Mouse (Mus musculus) limb, embryonic 15.5 days (tissue): ENCODE measurements around the gene Mllt3. TPM values are rescaled to one million over a fixed set of nuclear protein-coding genes. Genes with fewer than 3 reads are reported as not detected.

Source experiments
- ATAC-seq: fragments of 200-750 bp; cut with Nextera tagmentation; 2 replicates; pipeline ENCODE4 v1.8.0; 2017; ENCODE audit warnings: low read depth, moderate TSS enrichment; ENCODE audit not compliant: insufficient number of reproducible peaks, low FRiP score, low TSS enrichment
- H3K27ac ChIP-seq: fragments of 300-500 bp; sonication (generic); 2 replicates; pipeline ENCODE4 v1.5.1; 2015; ENCODE audit warnings: moderate library complexity, mild to moderate bottlenecking, inconsistent platforms
- H3K27me3 ChIP-seq: fragments of 300-500 bp; sonication (generic); 2 replicates; pipeline ENCODE4 v1.6.1; 2015; ENCODE audit warnings: inconsistent platforms
- H3K36me3 ChIP-seq: fragments of 300-500 bp; sonication (generic); 2 replicates; pipeline ENCODE4 v1.6.1; 2015; ENCODE audit warnings: inconsistent platforms
- H3K4me1 ChIP-seq: fragments of 300-500 bp; sonication (generic); 2 replicates; pipeline ENCODE4 v1.6.1; 2015; ENCODE audit warnings: inconsistent platforms
- H3K4me2 ChIP-seq: fragments of 300-500 bp; sonication (generic); 2 replicates; pipeline ENCODE4 v1.6.1; 2015; ENCODE audit warnings: mild to moderate bottlenecking, inconsistent platforms
- H3K4me3 ChIP-seq: fragments of 300-500 bp; sonication (generic); 2 replicates; pipeline ENCODE4 v1.5.1; 2015; ENCODE audit warnings: mild to moderate bottlenecking, inconsistent platforms
- H3K9ac ChIP-seq: fragments of 300-500 bp; sonication (generic); 2 replicates; pipeline ENCODE4 v1.6.1; 2015; ENCODE audit warnings: inconsistent platforms
- H3K9me3 ChIP-seq: fragments of 300-500 bp; sonication (generic); 2 replicates; pipeline ENCODE4 v1.6.1; 2016; ENCODE audit warnings: inconsistent platforms
- WGBS: fragments of 180-500 bp; shearing (Covaris S2); methylation state at CpG from one replicate; pipeline ENCODE4 v1.1.7; 2015; 5-methylcytosine and 5-hydroxymethylcytosine counted together
- polyA plus RNA-seq: library from polyadenylated mRNA; unstranded; fragments of >200 nt; fragmentation: Nextera tagmentation; extraction: Ambion mirVana; gene quantifications from 2 replicates; pipeline ENCODE4 v1.2.1, GENCODE M21; 2015

Gene Mllt3
- polyA plus RNA-seq, 1 experiment from 2014 or later: 42.0 TPM

DNA sequence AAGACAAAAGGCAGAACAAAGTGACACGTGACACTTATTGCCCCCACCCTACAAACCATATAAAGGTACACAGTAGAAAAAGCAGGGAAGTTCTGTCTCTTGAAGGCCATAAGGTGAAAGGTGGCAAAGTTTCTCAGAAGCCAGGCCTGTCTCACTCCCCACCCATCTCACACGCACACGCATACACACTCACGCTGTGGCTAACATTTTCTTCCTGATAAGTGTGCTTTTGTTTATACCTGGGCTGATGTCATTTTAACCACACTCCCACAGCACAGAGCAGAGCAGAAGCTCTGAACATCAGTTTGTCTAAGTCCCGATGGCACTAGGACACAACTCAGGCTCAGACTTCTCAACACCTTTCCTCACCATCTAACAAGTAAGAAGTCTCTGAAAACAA is 196.9 kb downstream of the Mllt3 start:
- H3K27me3 ChIP-seq: no peaks in the 10 kb centered on the region
- H3K36me3 ChIP-seq: no peaks in the 10 kb centered on the region
- no peak overlapping the region for H3K4me2 ChIP-seq
- ATAC-seq: no peak
- 75% methylated on average over 5 of the region's 5 CpGs for WGBS
- peaks cover 6% of the 10 kb centered on the region; the same call in 1 of the 2 replicates for H3K4me1 ChIP-seq
- no peak overlapping the region for H3K4me3 ChIP-seq
- H3K9me3 ChIP-seq: no peaks in the 10 kb centered on the region
- no peak overlapping the region for H3K27ac ChIP-seq
- no peak overlapping the region for H3K9ac ChIP-seq

DNA sequence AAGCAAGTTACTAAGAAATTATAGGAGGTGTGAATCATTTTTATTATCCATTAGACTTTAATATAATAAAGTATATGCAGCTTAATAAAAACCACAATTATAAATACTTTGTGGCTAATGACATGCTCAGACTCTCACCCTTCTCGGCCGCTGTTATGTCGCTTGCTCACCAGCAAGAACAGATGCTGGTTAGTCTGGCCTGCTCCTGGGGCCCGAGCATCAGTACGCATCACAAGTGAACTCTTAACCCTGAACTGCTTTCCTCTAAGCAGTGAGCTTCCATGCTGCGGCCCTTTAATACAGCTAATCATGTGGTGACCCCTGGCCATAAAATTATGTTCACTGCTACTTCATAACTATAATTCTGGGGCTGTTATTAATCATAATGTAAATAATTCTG is 198.0 kb downstream of the Mllt3 start:
- no peak overlapping the region for H3K4me3 ChIP-seq
- H3K36me3 ChIP-seq: no peaks in the 10 kb centered on the region
- no peak overlapping the region for H3K4me2 ChIP-seq
- no peak overlapping the region for H3K9ac ChIP-seq
- H3K27ac ChIP-seq: no peak overlapping the region
- H3K4me1 ChIP-seq: peaks cover 6% of the 10 kb centered on the region; the same call in 1 of the 2 replicates
- no peak for ATAC-seq
- H3K9me3 ChIP-seq: no peaks in the 10 kb centered on the region
- WGBS: 47% methylated on average over 6 of the region's 6 CpGs
- no peaks in the 10 kb centered on the region for H3K27me3 ChIP-seq

DNA sequence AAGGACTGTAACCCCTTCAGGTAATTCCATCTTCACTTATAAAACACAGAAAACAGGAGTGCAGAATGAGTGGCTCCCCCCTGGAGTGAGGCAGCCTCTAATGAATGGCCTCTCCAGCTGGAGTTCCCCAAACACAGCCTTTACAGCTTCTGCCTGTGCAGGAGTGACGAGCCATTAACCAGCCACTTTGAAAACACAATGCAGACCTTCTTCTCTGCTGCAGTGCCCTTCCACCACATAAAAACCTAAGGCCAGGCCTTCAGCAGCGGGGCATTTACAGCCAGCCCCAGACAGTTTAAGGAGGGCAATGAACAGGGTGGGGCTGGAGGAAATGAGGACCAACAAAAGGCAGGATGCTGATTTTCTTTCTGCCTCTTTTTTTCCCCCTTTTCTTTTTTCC is 198.9 kb downstream of the Mllt3 start:
- no peak overlapping the region for H3K4me2 ChIP-seq
- no peak for ATAC-seq
- no peak overlapping the region for H3K4me3 ChIP-seq
- H3K9ac ChIP-seq: no peak overlapping the region
- 50% methylated on average over 2 of the region's 2 CpGs for WGBS
- H3K27ac ChIP-seq: no peak overlapping the region
- peaks cover 6% of the 10 kb centered on the region; the same call in 1 of the 2 replicates for H3K4me1 ChIP-seq
- H3K27me3 ChIP-seq: no peaks in the 10 kb centered on the region
- no peaks in the 10 kb centered on the region for H3K9me3 ChIP-seq
- no peaks in the 10 kb centered on the region for H3K36me3 ChIP-seq

DNA sequence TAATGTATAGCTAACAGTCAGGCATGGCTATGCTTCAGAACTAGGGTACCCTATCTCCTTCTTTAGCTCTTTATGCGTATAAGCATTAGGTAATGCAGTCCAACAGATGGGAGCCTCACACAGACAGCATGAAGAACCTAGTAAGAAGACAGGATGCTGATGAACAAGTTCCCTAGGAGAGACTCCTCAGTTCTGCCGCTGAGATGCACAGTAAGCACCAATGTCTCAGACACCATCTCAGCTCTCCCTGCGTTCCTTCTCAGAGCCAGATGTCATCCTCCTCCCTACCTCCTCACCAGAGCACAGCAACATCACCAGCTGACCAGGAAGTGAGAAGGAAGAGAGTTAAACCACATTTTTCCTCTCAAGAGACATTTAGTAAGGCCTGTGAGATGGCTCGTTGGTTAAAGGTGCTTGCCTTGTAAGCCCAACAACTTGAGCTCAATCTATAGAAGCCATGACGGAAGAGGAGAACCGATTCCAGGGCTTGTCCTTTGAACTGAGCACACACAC is 202.3 kb downstream of the Mllt3 start:
- no peaks in the 10 kb centered on the region for H3K36me3 ChIP-seq
- no peak overlapping the region for H3K9ac ChIP-seq
- no peak overlapping the region for H3K4me2 ChIP-seq
- no peak for ATAC-seq
- no peaks in the 10 kb centered on the region for H3K27me3 ChIP-seq
- no peaks in the 10 kb centered on the region for H3K9me3 ChIP-seq
- peaks cover 6% of the 10 kb centered on the region; the same call in 1 of the 2 replicates for H3K4me1 ChIP-seq
- no peak overlapping the region for H3K27ac ChIP-seq
- 82% methylated on average over 6 of the region's 6 CpGs for WGBS
- no peak overlapping the region for H3K4me3 ChIP-seq

DNA sequence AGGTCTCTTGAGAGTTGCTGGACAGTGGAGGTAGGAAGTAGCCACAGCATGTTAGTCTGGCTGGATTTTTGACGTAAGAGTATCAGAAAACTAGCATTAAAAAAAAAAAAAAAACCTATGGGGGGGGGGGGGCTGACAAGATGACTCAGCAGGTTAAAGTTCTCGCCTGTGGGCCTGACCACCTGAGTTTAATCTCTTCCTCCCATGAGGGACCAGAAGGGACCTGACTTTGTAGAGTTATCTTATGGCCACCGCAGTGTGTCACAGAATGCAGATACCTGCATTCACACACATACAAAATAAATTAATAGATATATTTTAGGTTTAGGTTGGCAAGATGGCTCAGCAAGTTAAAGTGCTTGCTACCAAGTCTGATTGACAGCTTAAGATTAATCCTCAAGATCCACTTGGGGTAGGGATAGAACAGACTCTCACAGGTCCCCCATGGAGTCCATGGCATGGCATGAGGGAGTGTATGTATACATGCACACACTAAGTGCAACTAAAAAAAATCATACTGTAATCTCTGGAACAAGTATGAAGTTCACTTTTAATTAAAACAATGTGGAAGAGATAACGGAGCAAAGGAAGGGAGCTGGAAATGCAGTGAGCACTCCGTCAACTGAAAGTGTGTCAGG is 203.6 kb downstream of the Mllt3 start:
- no peak overlapping the region for H3K4me3 ChIP-seq
- no peaks in the 10 kb centered on the region for H3K27me3 ChIP-seq
- 81% methylated on average over 5 of the region's 5 CpGs for WGBS
- no peaks in the 10 kb centered on the region for H3K36me3 ChIP-seq
- H3K4me1 ChIP-seq: peaks cover 4% of the 10 kb centered on the region; the same call in 1 of the 2 replicates
- H3K27ac ChIP-seq: no peak overlapping the region
- no peaks in the 10 kb centered on the region for H3K9me3 ChIP-seq
- H3K4me2 ChIP-seq: no peak overlapping the region
- ATAC-seq: no peak
- H3K9ac ChIP-seq: no peak overlapping the region

DNA sequence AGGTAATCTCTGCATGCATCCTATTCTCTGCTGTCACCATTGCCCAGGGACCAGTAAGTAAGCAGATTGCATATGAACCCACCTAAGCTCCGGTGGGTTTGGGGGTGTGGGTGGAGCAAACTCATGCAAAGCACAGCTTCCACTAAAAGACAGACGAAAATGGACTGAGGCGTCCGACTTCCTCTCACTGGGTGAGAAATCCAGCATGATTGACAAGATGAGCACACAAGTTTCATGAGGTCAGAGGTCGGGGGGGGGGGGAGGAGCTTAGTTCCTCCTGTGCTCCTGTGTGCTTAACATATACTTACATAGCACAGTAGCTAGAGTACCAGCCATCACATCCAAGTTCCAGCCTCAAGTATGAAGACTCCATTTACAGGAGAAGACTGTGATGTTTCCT is 206.8 kb downstream of the Mllt3 start:
- H3K4me3 ChIP-seq: no peak overlapping the region
- no peaks in the 10 kb centered on the region for H3K9me3 ChIP-seq
- no peak for ATAC-seq
- no peak overlapping the region for H3K27ac ChIP-seq
- no peaks in the 10 kb centered on the region for H3K36me3 ChIP-seq
- H3K9ac ChIP-seq: no peak overlapping the region
- H3K4me2 ChIP-seq: no peak overlapping the region
- H3K27me3 ChIP-seq: no peaks in the 10 kb centered on the region
- H3K4me1 ChIP-seq: no peaks in the 10 kb centered on the region
- 79% methylated on average over 5 of the region's 5 CpGs for WGBS

DNA sequence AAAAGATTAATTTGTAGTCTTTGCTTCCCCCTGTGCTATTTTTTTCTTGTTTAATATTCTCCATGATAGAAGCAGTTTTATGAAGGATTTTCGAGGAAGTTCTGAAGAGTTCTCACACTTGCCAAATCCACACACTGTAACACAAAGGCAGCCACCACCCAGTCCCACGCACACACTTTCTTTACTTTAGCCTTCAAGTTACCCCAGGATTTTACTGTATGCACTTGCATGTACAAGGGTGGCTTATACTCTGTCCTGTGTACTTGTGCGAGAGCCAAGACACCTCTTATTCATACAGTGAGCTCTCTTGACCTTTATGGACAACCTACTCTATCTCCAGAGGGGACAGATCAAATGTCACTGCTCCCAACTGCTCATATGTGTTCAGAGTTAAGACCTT is 209.5 kb downstream of the Mllt3 start:
- H3K9me3 ChIP-seq: no peaks in the 10 kb centered on the region
- no peaks in the 10 kb centered on the region for H3K27me3 ChIP-seq
- H3K4me3 ChIP-seq: no peak overlapping the region
- H3K9ac ChIP-seq: no peak overlapping the region
- no peak for ATAC-seq
- no peaks in the 10 kb centered on the region for H3K36me3 ChIP-seq
- H3K27ac ChIP-seq: no peak overlapping the region
- no peak overlapping the region for H3K4me2 ChIP-seq
- WGBS: 68% methylated on average over 3 of the region's 3 CpGs
- H3K4me1 ChIP-seq: no peaks in the 10 kb centered on the region

DNA sequence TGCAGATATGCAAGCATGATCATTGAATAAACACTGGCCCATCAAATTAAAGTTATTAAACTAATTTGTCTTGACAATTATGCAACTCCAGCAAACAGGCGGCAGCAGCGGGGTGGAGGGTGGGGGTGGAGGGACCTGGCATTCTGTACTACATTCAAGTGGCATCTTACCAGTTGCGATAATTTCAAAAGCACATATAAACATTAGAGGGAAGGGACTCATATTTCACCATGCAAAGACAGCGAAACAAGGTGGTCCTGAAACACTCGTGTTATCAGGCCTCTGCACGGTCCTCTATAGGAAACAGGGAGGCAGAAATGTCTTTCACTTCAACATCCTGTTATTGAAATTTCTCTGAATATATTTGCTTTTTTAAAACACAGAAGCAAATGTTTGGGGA is 210.0 kb downstream of the Mllt3 start:
- Histone ChIP-seq H3K9ac (no peak overlapping the region), H3K4me2 (no peak overlapping the region), H3K4me3 (no peak overlapping the region), H3K27ac (no peak overlapping the region), H3K36me3 (no peaks in the 10 kb centered on the region), H3K9me3 (no peaks in the 10 kb centered on the region), H3K4me1 (no peaks in the 10 kb centered on the region), H3K27me3 (no peaks in the 10 kb centered on the region)
- WGBS: 80% methylated on average over 6 of the region's 6 CpGs
- no peak for ATAC-seq

DNA sequence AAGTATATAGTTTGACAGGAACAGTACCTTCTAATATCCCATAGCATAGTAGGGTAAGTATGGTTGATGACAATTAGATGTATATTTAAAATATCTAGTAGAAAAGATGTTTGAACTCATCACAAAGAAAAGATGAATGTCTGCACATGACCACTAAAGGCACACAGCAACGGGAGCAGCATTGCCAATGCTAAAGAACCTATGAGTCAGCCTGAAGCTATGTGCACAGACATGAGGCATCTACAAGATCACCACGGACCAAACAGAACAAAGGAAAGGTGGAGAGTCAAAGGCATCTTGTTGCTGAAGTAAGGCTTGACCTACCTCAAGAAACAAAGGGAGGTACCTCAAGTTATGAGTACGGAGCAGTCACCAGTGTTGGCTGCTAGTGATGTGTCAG is 212.3 kb downstream of the Mllt3 start:
- Histone ChIP-seq H3K27ac (no peak overlapping the region), H3K27me3 (no peaks in the 10 kb centered on the region), H3K4me1 (no peaks in the 10 kb centered on the region), H3K36me3 (no peaks in the 10 kb centered on the region), H3K4me2 (no peak overlapping the region), H3K9ac (no peak overlapping the region), H3K9me3 (no peaks in the 10 kb centered on the region), H3K4me3 (no peak overlapping the region)
- ATAC-seq: no peak
- 76% methylated on average over 3 of the region's 3 CpGs for WGBS

DNA sequence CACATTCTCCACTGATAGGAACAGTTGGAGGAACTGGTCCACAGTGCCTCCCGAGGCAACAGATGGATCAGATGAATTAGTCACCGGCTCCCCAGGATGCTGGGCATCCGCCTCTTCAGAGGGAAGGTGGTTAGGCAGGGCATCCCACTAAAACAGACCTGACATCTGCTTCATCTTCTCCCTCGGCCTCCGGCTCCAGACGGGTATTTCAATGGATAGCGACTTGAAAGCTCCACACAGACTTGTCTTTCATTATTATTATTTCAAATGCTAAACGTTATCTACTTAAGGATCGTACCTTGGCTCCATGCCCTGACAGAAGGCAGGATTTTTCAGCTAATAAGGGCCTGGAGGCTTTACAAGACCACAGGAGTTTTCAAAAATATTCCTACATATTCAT is 214.0 kb downstream of the Mllt3 start:
- no peak for ATAC-seq
- Histone ChIP-seq H3K4me1 (no peaks in the 10 kb centered on the region), H3K9ac (no peak overlapping the region), H3K36me3 (no peaks in the 10 kb centered on the region), H3K4me2 (no peak overlapping the region), H3K9me3 (no peaks in the 10 kb centered on the region), H3K4me3 (no peak overlapping the region), H3K27me3 (no peaks in the 10 kb centered on the region), H3K27ac (no peak overlapping the region)
- WGBS: 51% methylated on average over 9 of the region's 9 CpGs

DNA sequence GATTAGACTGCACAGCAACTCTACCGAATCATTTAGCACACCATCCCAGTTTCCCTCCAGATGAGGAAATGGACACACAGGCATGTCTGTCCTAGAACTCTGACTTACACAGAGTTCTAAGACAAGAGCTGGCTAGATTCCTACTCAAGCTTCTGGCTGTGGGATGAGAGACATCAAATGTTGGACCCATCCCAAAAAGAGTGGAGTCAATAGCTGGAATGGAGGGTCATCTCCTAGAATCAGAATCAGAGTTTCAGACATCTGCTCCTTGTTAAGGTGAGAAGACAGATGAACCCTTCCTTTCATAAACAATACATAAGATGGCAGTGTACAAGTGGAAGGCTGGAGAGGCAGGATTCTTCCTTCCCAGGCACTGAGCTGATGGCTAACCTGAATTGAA is 214.9 kb downstream of the Mllt3 start:
- no peak overlapping the region for H3K27ac ChIP-seq
- H3K4me2 ChIP-seq: no peak overlapping the region
- no peaks in the 10 kb centered on the region for H3K27me3 ChIP-seq
- no peaks in the 10 kb centered on the region for H3K9me3 ChIP-seq
- WGBS: 81% methylated on average over 1 of the region's 1 CpGs
- H3K9ac ChIP-seq: no peak overlapping the region
- no peaks in the 10 kb centered on the region for H3K36me3 ChIP-seq
- H3K4me3 ChIP-seq: no peak overlapping the region
- H3K4me1 ChIP-seq: no peaks in the 10 kb centered on the region
- ATAC-seq: no peak

DNA sequence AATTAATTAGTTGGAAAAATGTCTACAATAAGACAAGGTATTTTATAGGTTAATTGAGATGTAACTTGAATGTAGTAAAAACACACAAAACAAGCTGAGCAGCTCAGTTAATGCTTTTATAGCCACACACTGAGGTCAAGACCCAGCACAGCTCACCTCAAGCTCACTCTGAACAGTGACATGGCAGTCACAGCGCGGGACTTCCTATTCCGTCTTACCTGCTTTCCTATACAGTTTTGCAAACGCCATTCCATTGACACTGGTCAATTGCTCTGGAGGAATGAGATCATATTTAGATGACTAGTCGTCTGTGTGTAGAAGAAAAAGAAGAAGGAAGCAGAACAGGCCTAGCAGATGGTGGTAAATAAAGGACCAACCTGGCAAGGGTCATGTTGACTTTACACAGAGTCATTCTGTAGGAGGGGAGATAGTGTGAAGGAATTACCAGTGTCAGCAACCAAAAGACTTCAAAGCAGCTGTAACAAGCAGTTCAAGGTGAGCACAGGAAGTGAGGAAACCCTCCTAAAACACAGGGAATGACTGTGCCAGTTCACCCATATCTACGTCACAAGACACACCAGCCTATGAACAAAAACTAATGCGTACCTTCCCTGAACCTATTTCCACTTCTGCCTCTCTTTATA is 217.6 kb downstream of the Mllt3 start:
- no peak overlapping the region for H3K4me2 ChIP-seq
- no peaks in the 10 kb centered on the region for H3K9me3 ChIP-seq
- WGBS: 76% methylated on average over 7 of the region's 7 CpGs
- H3K27me3 ChIP-seq: no peaks in the 10 kb centered on the region
- H3K4me1 ChIP-seq: no peaks in the 10 kb centered on the region
- H3K4me3 ChIP-seq: no peak overlapping the region
- no peak overlapping the region for H3K9ac ChIP-seq
- H3K27ac ChIP-seq: no peak overlapping the region
- no peaks in the 10 kb centered on the region for H3K36me3 ChIP-seq
- ATAC-seq: no peak
